Mouse (Mus musculus) lung, embryonic 14.5 days (tissue): ENCODE results near the gene Ptpn13. TPM values are rescaled to one million over a fixed set of nuclear protein-coding genes. Genes with fewer than 3 reads are reported as not detected.

Experiments used
- ATAC-seq: fragments of 200-750 bp; cut with Nextera tagmentation; 2 replicates; pipeline ENCODE4 v1.8.0; 2017; ENCODE audit warnings: mild to moderate bottlenecking, moderate TSS enrichment, moderate library complexity; ENCODE audit not compliant: insufficient read depth
- DNase-seq: peaks from one replicate; pipeline ENCODE4 v3.0.0-alpha.2; 2015
- H3K27ac ChIP-seq: fragments of 300-500 bp; sonication (generic); 2 replicates; pipeline ENCODE4 v1.5.1; 2014; ENCODE audit warnings: low read depth, mild to moderate bottlenecking, moderate library complexity
- H3K27me3 ChIP-seq: fragments of 300-500 bp; sonication (generic); 2 replicates; pipeline ENCODE4 v1.6.1; 2014; ENCODE audit warnings: low read length, control low read depth; ENCODE audit not compliant: insufficient read depth
- H3K36me3 ChIP-seq: fragments of 300-500 bp; sonication (generic); 2 replicates; pipeline ENCODE4 v1.6.1; 2014; ENCODE audit warnings: control low read depth; ENCODE audit not compliant: insufficient read depth
- H3K4me1 ChIP-seq: fragments of 300-500 bp; sonication (generic); 2 replicates; pipeline ENCODE4 v1.6.1; 2014; ENCODE audit warnings: antibody characterized with exemption, control low read depth; ENCODE audit not compliant: insufficient read depth
- H3K4me2 ChIP-seq: fragments of 300-500 bp; sonication (generic); 2 replicates; pipeline ENCODE4 v1.6.1; 2014; ENCODE audit warnings: mild to moderate bottlenecking
- H3K4me3 ChIP-seq: fragments of 300-500 bp; sonication (generic); 2 replicates; pipeline ENCODE4 v1.5.1; 2014; ENCODE audit warnings: low read depth, low read length
- H3K9ac ChIP-seq: fragments of 300-500 bp; sonication (generic); 2 replicates; pipeline ENCODE4 v1.6.1; 2014
- H3K9me3 ChIP-seq: fragments of 300-500 bp; sonication (generic); 2 replicates; pipeline ENCODE4 v1.6.1; 2016; ENCODE audit warnings: low read depth, low read length, control low read depth
- CTCF ChIP-seq: IDR thresholded peaks from 2 replicates; pipeline ENCODE4 v1.5.1; 2016; ENCODE audit warnings: antibody characterized with exemption, low read depth
- WGBS: fragments of 180-500 bp; shearing (Covaris S2); extraction: QIAGEN DNeasy Blood & Tissue Kit; methylation state at CpG from one replicate; pipeline ENCODE4 v1.1.7; 2014; 5-methylcytosine and 5-hydroxymethylcytosine counted together
- polyA plus RNA-seq: library from polyadenylated mRNA; unstranded; fragments of >200 nt; fragmentation: Nextera tagmentation; extraction: Ambion mirVana; gene quantifications from 2 replicates; pipeline ENCODE4 v1.2.1, GENCODE M21; 2014

Gene Ptpn13
- polyA plus RNA-seq, 1 experiment from 2014 or later, result 16.2 TPM

- H3K9ac ChIP-seq, result no peak overlapping the region
- H3K27ac ChIP-seq, result no peak overlapping the region
- TF ChIP-seq CTCF, result no peak
- H3K9me3 ChIP-seq, result no peaks in the 10 kb centered on the region
- H3K4me3 ChIP-seq, result no peak overlapping the region
- peak; percentile 41 for DNase-seq
- H3K36me3 ChIP-seq, result no peaks in the 10 kb centered on the region
- H3K4me1 ChIP-seq, result 0 out of 2 replicates have a peak, but pooled peaks cover 6% of the 10 kb centered on the region
- peak; percentile 44; the same call in 1 of the 2 replicates for ATAC-seq
- 85% methylated on average over 1 of the region's 1 CpGs for WGBS
- no peak overlapping the region for H3K4me2 ChIP-seq
- H3K27me3 ChIP-seq, result no peaks in the 10 kb centered on the region
Measured at GRCm38 (mm10) chr5:103644167-103644566, 219.2 kb downstream of the Ptpn13 start.

GRCm38 (mm10) chr5:103647320-103647719 lies 222.3 kb downstream of the Ptpn13 start:
- Histone ChIP-seq H3K4me3 (no peak overlapping the region), H3K9me3 (no peaks in the 10 kb centered on the region), H3K4me1 (0 out of 2 replicates have a peak, but pooled peaks cover 6% of the 10 kb centered on the region), H3K36me3 (no peaks in the 10 kb centered on the region), H3K4me2 (no peak overlapping the region), H3K27me3 (no peaks in the 10 kb centered on the region), H3K27ac (no peak overlapping the region), H3K9ac (no peak overlapping the region)
- 81% methylated on average over 3 of the region's 3 CpGs for WGBS
- ATAC-seq (no peak), DNase-seq (no peak)
- TF ChIP-seq CTCF, result no peak

Other genes with a start within 250 kb of the Ptpn13 start
- 0.66 and 0.89 TPM in 2 replicates for gene Mapk10, start 213.9 kb upstream of the Ptpn13 start, polyA plus RNA-seq
- 0.71 and 1.2 TPM in 2 replicates for gene Slc10a6, start 204.2 kb downstream of the Ptpn13 start, polyA plus RNA-seq
- gene 1700016H13Rik, start 230.8 kb downstream of the Ptpn13 start, polyA plus RNA-seq, result 0.45 and 0.53 TPM in 2 replicates